Mouse (Mus musculus) left cerebral cortex, adult 18-20 months (tissue): ENCODE measurements around the gene Phf20. TPM values are rescaled to one million over a fixed set of nuclear protein-coding genes. Genes with fewer than 3 reads are reported as not detected.

ENCODE experiments used
- DNase-seq, 2 experiments: peaks; one replicate each; pipeline ENCODE4 v3.0.0; 2021 to 2022; ENCODE audit warnings: low spot score in 2 of 2, mixed read lengths in 1 of 2
- total RNA-seq, 2 experiments: library from RNA; stranded (reverse); gene quantifications; 2 replicates each; pipeline ENCODE4 v1.2.3; 2021

The Phf20 gene
- total RNA-seq, 2 experiments from 2014 or later: 87.7 to 97.8 TPM

- no peak for DNase-seq
Measured at GRCm38 (mm10) chr2:156260968-156261367, 64.7 kb downstream of the Phf20 start.

- DNase-seq: no peak
Measured at GRCm38 (mm10) chr2:156263204-156263893, 67.1 kb downstream of the Phf20 start.

- DNase-seq: no peak
Measured at GRCm38 (mm10) chr2:156267636-156268035, 71.4 kb downstream of the Phf20 start.

GRCm38 (mm10) chr2:156272553-156272952, 76.3 kb downstream of the Phf20 start:
- DNase-seq: no peak

GRCm38 (mm10) chr2:156278226-156279017, 82.2 kb downstream of the Phf20 start:
- DNase-seq: peak; percentile 79 to 86

- no peak for DNase-seq
Measured at GRCm38 (mm10) chr2:156281227-156281626, 85.0 kb downstream of the Phf20 start.

GRCm38 (mm10) chr2:156285161-156285560, 88.9 kb downstream of the Phf20 start:
- no peak for DNase-seq

- DNase-seq: no peak
Measured at GRCm38 (mm10) chr2:156286733-156287132, 90.5 kb downstream of the Phf20 start.

- no peak for DNase-seq
Measured at GRCm38 (mm10) chr2:156288222-156288621, 92.0 kb downstream of the Phf20 start.

- no peak for DNase-seq
Measured at GRCm38 (mm10) chr2:156289552-156290160, 93.4 kb downstream of the Phf20 start.

GRCm38 (mm10) chr2:156291998-156292397, 95.7 kb downstream of the Phf20 start:
- no peak for DNase-seq

GRCm38 (mm10) chr2:156295601-156296063, 99.4 kb downstream of the Phf20 start:
- no peak for DNase-seq

GRCm38 (mm10) chr2:156296190-156296589, 99.9 kb downstream of the Phf20 start:
- DNase-seq: no peak

- DNase-seq: no peak
Measured at GRCm38 (mm10) chr2:156297653-156298052, 101.4 kb downstream of the Phf20 start.

GRCm38 (mm10) chr2:156298458-156298857, 102.2 kb downstream of the Phf20 start:
- peak; percentile 13 to 57 for DNase-seq

- no peak for DNase-seq
Measured at GRCm38 (mm10) chr2:156302063-156302462, 105.8 kb downstream of the Phf20 start.

GRCm38 (mm10) chr2:156304351-156304750, 108.1 kb downstream of the Phf20 start:
- no peak for DNase-seq

- no peak for DNase-seq
Measured at GRCm38 (mm10) chr2:156305818-156306217, 109.6 kb downstream of the Phf20 start.

GRCm38 (mm10) chr2:156307261-156307660, 111.0 kb downstream of the Phf20 start:
- DNase-seq: no peak

GRCm38 (mm10) chr2:156309948-156310347, 113.7 kb downstream of the Phf20 start:
- DNase-seq: no peak

GRCm38 (mm10) chr2:156310455-156310854, 114.2 kb downstream of the Phf20 start:
- no peak for DNase-seq

GRCm38 (mm10) chr2:156310945-156311344, 114.7 kb downstream of the Phf20 start:
- no peak for DNase-seq
